Mouse (Mus musculus): ENCODE results near the gene Epha7. TPM values are rescaled to one million over a fixed set of nuclear protein-coding genes. Genes with fewer than 3 reads are reported as not detected.

Epha7 gene
- total RNA-seq (2015; ENCODE audit: low replicate concordance) (under 0.01 and 4.7 TPM in 2 replicates), total RNA-seq (2017; ENCODE audit: low replicate concordance) (not detected in 2 replicates)

- peak; percentile 97 for ATAC-seq (replicated peaks; ENCODE audit: low FRiP score, poor library complexity, severe bottlenecking)
Measured at GRCm38 (mm10) chr4:28812691-28813289, at the start of gene Epha7. Gene Epha7 (plus strand): TSS chr4:28813131.

- no peak for ATAC-seq (replicated peaks; ENCODE audit: low FRiP score, poor library complexity, severe bottlenecking)
Measured at GRCm38 (mm10) chr4:28783961-28784360, 29.0 kb upstream of the Epha7 start.

GRCm38 (mm10) chr4:28808800-28809199 lies 4.1 kb upstream of the Epha7 start:
- ATAC-seq (replicated peaks; ENCODE audit: low FRiP score, poor library complexity, severe bottlenecking), result no peak

GRCm38 (mm10) chr4:28809703-28810102 lies 3.2 kb upstream of the Epha7 start:
- ATAC-seq (replicated peaks; ENCODE audit: low FRiP score, poor library complexity, severe bottlenecking), result no peak

- no peak for ATAC-seq (replicated peaks; ENCODE audit: low FRiP score, poor library complexity, severe bottlenecking)
Measured at GRCm38 (mm10) chr4:28813551-28814475, 882 bp downstream of the Epha7 start.

- no peak for ATAC-seq (replicated peaks; ENCODE audit: low FRiP score, poor library complexity, severe bottlenecking)
Measured at GRCm38 (mm10) chr4:28814476-28814815, 1.5 kb downstream of the Epha7 start.

- ATAC-seq (replicated peaks; ENCODE audit: low FRiP score, poor library complexity, severe bottlenecking), result no peak
Measured at GRCm38 (mm10) chr4:28814816-28815620, 2.1 kb downstream of the Epha7 start.

GRCm38 (mm10) chr4:28815621-28815920 lies 2.6 kb downstream of the Epha7 start:
- ATAC-seq (replicated peaks; ENCODE audit: low FRiP score, poor library complexity, severe bottlenecking), result no peak

GRCm38 (mm10) chr4:28823616-28824015 lies 10.7 kb downstream of the Epha7 start:
- no peak for ATAC-seq (replicated peaks; ENCODE audit: low FRiP score, poor library complexity, severe bottlenecking)

GRCm38 (mm10) chr4:28824616-28825015 lies 11.7 kb downstream of the Epha7 start:
- ATAC-seq (replicated peaks; ENCODE audit: low FRiP score, poor library complexity, severe bottlenecking), result no peak

- no peak for ATAC-seq (replicated peaks; ENCODE audit: low FRiP score, poor library complexity, severe bottlenecking)
Measured at GRCm38 (mm10) chr4:28837669-28838068, 24.7 kb downstream of the Epha7 start.

- ATAC-seq (replicated peaks; ENCODE audit: low FRiP score, poor library complexity, severe bottlenecking), result no peak
Measured at GRCm38 (mm10) chr4:28846311-28846710, 33.4 kb downstream of the Epha7 start.

- no peak for ATAC-seq (replicated peaks; ENCODE audit: low FRiP score, poor library complexity, severe bottlenecking)
Measured at GRCm38 (mm10) chr4:28850388-28850787, 37.5 kb downstream of the Epha7 start.

GRCm38 (mm10) chr4:28862845-28863666 lies 50.1 kb downstream of the Epha7 start:
- no peak for ATAC-seq (replicated peaks; ENCODE audit: low FRiP score, poor library complexity, severe bottlenecking)

- ATAC-seq (replicated peaks; ENCODE audit: low FRiP score, poor library complexity, severe bottlenecking), result no peak
Measured at GRCm38 (mm10) chr4:28866411-28866810, 53.5 kb downstream of the Epha7 start.

- no peak for ATAC-seq (replicated peaks; ENCODE audit: low FRiP score, poor library complexity, severe bottlenecking)
Measured at GRCm38 (mm10) chr4:28871615-28872014, 58.7 kb downstream of the Epha7 start.

- no peak for ATAC-seq (replicated peaks; ENCODE audit: low FRiP score, poor library complexity, severe bottlenecking)
Measured at GRCm38 (mm10) chr4:28881271-28882044, 68.5 kb downstream of the Epha7 start.

- ATAC-seq (replicated peaks; ENCODE audit: low FRiP score, poor library complexity, severe bottlenecking), result no peak
Measured at GRCm38 (mm10) chr4:28889630-28890029, 76.7 kb downstream of the Epha7 start.

GRCm38 (mm10) chr4:28890102-28890501 lies 77.2 kb downstream of the Epha7 start:
- ATAC-seq (replicated peaks; ENCODE audit: low FRiP score, poor library complexity, severe bottlenecking), result no peak
